Mouse (Mus musculus): ENCODE measurements around the gene Tns3. TPM values are rescaled to one million over a fixed set of nuclear protein-coding genes. Genes with fewer than 3 reads are reported as not detected.

Gene Tns3
- total RNA-seq, 1 experiment from 2014 or later, result 38.4 TPM

- DNase-seq, result no peak
Observed at GRCm38 (mm10) chr11:8530036-8530435, 134.3 kb downstream of the Tns3 start.

- no peak for DNase-seq
Observed at GRCm38 (mm10) chr11:8525463-8526145, 138.7 kb downstream of the Tns3 start.

GRCm38 (mm10) chr11:8523344-8524126 is 140.8 kb downstream of the Tns3 start:
- peak; percentile 90 for DNase-seq

GRCm38 (mm10) chr11:8513359-8514253 is 150.7 kb downstream of the Tns3 start:
- peak; percentile 55 for DNase-seq

- no peak for DNase-seq
Observed at GRCm38 (mm10) chr11:8510294-8510693, 154.0 kb downstream of the Tns3 start.

GRCm38 (mm10) chr11:8509614-8510013 is 154.7 kb downstream of the Tns3 start:
- peak; percentile 34 for DNase-seq

- no peak for DNase-seq
Observed at GRCm38 (mm10) chr11:8503735-8504134, 160.6 kb downstream of the Tns3 start.

GRCm38 (mm10) chr11:8500855-8501254 is 163.5 kb downstream of the Tns3 start:
- DNase-seq, result no peak

- DNase-seq, result no peak
Observed at GRCm38 (mm10) chr11:8497136-8497535, 167.2 kb downstream of the Tns3 start.

- peak; percentile 61 for DNase-seq
Observed at GRCm38 (mm10) chr11:8496686-8497085, 167.6 kb downstream of the Tns3 start.

- DNase-seq, result no peak
Observed at GRCm38 (mm10) chr11:8495801-8496200, 168.5 kb downstream of the Tns3 start.

GRCm38 (mm10) chr11:8495036-8495435 is 169.3 kb downstream of the Tns3 start:
- DNase-seq, result no peak

GRCm38 (mm10) chr11:8493931-8494490 is 170.3 kb downstream of the Tns3 start:
- no peak for DNase-seq

GRCm38 (mm10) chr11:8492332-8492731 is 172.0 kb downstream of the Tns3 start:
- no peak for DNase-seq

GRCm38 (mm10) chr11:8488248-8488647 is 176.1 kb downstream of the Tns3 start:
- no peak for DNase-seq

GRCm38 (mm10) chr11:8486552-8486951 is 177.8 kb downstream of the Tns3 start:
- no peak for DNase-seq

GRCm38 (mm10) chr11:8484538-8484937 is 179.8 kb downstream of the Tns3 start:
- no peak for DNase-seq

GRCm38 (mm10) chr11:8482721-8483120 is 181.6 kb downstream of the Tns3 start:
- no peak for DNase-seq

- no peak for DNase-seq
Observed at GRCm38 (mm10) chr11:8481962-8482361, 182.4 kb downstream of the Tns3 start.

- DNase-seq, result no peak
Observed at GRCm38 (mm10) chr11:8481529-8481928, 182.8 kb downstream of the Tns3 start.

GRCm38 (mm10) chr11:8479858-8480257 is 184.5 kb downstream of the Tns3 start:
- no peak for DNase-seq

GRCm38 (mm10) chr11:8479313-8479712 is 185.0 kb downstream of the Tns3 start:
- no peak for DNase-seq
